Mouse (Mus musculus): ENCODE measurements around the gene Usp30. TPM values are rescaled to one million over a fixed set of nuclear protein-coding genes. Genes with fewer than 3 reads are reported as not detected.

The Usp30 gene
- polyA plus RNA-seq, 3 experiments from 2014 or later: 2.1 to 3.5 (median 2.7) TPM

- ATAC-seq: peak; percentile 15
These were observed 62.4 kb downstream of the Usp30 start, which contains the start of gene Alkbh2 for GRCm38 (mm10) chr5:114127374-114128349. Gene Alkbh2, minus strand, starts transcription at chr5:114128218.

GRCm38 (mm10) chr5:114129550-114130210 is 64.4 kb downstream of the Usp30 start:
- no peak for ATAC-seq

- ATAC-seq: peak; percentile 1
These were observed 64.9 kb downstream of the Usp30 start, which contains the start of gene Ung for GRCm38 (mm10) chr5:114130211-114130605. Gene Ung, plus strand, starts transcription at chr5:114130386.

- ATAC-seq: peak; percentile 82
These were observed 65.6 kb downstream of the Usp30 start for GRCm38 (mm10) chr5:114130698-114131520.

- ATAC-seq: peak; percentile 44
These were observed 66.2 kb downstream of the Usp30 start for GRCm38 (mm10) chr5:114131521-114131840.

- no peak for ATAC-seq
These were observed 67.6 kb downstream of the Usp30 start for GRCm38 (mm10) chr5:114132841-114133240.

- ATAC-seq: no peak
These were observed 68.9 kb downstream of the Usp30 start for GRCm38 (mm10) chr5:114134091-114134534.

- ATAC-seq: peak; percentile 10
These were observed 70.3 kb downstream of the Usp30 start for GRCm38 (mm10) chr5:114135516-114135915.

GRCm38 (mm10) chr5:114137481-114138276 is 72.4 kb downstream of the Usp30 start:
- no peak for ATAC-seq

- no peak for ATAC-seq
These were observed 73.3 kb downstream of the Usp30 start for GRCm38 (mm10) chr5:114138277-114139164.

- no peak for ATAC-seq
These were observed 73.9 kb downstream of the Usp30 start for GRCm38 (mm10) chr5:114139175-114139574.

GRCm38 (mm10) chr5:114146028-114146888 is 81.0 kb downstream of the Usp30 start, which contains the start of gene Acacb:
Gene Acacb, plus strand, starts transcription at chr5:114146535.
- no peak for ATAC-seq

- no peak for ATAC-seq
These were observed 82.0 kb downstream of the Usp30 start for GRCm38 (mm10) chr5:114147043-114147972.

GRCm38 (mm10) chr5:114152359-114153092 is 87.3 kb downstream of the Usp30 start:
- ATAC-seq: no peak

GRCm38 (mm10) chr5:114153490-114153889 is 88.2 kb downstream of the Usp30 start:
- ATAC-seq: no peak

- no peak for ATAC-seq
These were observed 89.5 kb downstream of the Usp30 start for GRCm38 (mm10) chr5:114154765-114155164.

- no peak for ATAC-seq
These were observed 90.1 kb downstream of the Usp30 start for GRCm38 (mm10) chr5:114155168-114155933.
